Mouse (Mus musculus): ENCODE results near the gene Olfr310.

Gene Olfr310

GRCm38 (mm10) chr7:86277072-86277471, at the start of gene Olfr310:
Olfr310 (minus strand) TSS chr7:86277172.
- DNase-seq (ENCODE audit: low spot score in 2 of 2): no peak

- DNase-seq (ENCODE audit: low spot score in 2 of 2): no peak
Measured at GRCm38 (mm10) chr7:86325530-86325929, 48.6 kb upstream of the Olfr310 start, which contains the start of gene Olfr308. Olfr308 (minus strand) TSS chr7:86325630.

DNA sequence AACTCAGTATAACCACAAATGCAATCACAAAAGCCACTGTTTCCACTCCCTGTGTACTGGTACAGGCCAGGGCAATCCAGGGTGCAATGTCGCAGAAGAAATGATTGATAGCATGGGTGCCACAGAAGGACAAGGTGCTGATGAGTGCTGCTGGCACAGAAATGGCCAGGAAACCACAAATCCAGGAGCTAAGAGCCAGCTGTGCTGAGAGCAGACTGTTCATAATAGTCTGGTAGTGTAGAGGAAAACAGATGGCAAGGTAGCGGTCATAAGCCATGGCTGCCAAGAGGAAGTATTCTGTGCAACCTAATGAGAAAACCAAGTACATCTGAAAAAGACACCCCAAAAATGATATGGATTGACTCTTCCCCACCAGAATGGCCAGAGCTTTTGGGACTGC, 44.4 kb upstream of the Olfr310 start:
- DNase-seq (ENCODE audit: low spot score in 2 of 2): no peak

DNA sequence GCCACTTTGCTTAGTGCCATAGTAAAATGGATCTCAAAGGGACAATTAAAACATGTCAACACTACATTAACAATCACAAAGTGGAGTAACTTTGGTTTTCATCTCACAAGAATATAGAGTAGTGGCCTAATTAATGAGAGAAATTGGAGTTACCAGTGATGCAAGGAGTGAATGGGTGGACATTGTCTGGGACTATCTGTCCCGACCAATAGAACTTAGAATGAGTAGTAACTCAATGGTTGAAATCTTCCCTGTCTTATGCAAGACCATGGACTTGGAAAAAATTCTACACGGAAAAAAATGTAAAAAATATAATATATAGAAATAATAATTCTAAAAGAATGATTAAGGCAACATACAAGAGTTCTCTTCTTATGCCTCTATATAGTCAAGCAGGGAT, 36.6 kb upstream of the Olfr310 start, which contains the start of gene Olfr309:
Olfr309 (minus strand) TSS at position 101 of the 400 bp plus-strand sequence.
- DNase-seq (ENCODE audit: low spot score in 2 of 2): no peak

DNA sequence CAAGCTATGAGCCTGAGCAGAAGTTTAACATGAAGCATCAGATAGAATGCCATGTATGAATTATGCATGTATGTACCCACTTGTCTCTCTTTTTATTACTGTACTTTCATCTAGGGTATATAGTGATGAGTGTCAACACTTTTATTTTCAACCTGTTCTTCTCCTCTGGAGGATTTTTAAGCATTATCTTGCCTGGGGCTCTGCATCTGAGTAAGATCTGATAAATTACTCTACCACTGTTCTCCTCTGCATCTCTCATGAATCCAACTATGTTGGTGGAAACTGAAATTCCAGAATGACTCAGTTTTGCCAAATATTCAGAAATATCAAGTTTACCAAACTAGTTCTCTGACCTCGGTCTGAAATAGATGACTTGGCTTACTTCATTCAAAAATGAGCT, 30.8 kb downstream of the Olfr310 start, which contains the start of gene Vmn2r76:
Vmn2r76 (minus strand) TSS at position 101 of the 400 bp plus-strand sequence.
- no peak for DNase-seq (ENCODE audit: low spot score in 2 of 2)

All from urinary bladder, postnatal 36 days (tissue).